Mouse (Mus musculus): Measurements from ENCODE around the gene Bckdha. TPM values are rescaled to one million over a fixed set of nuclear protein-coding genes. Genes with fewer than 3 reads are reported as not detected.

Bckdha gene
- total RNA-seq, 2 experiments from 2014 or later: 58.0 to 78.3 TPM

Other genes starting within 250 kb of the Bckdha start
- not detected for gene Cxcl17, start 246.1 kb downstream of the Bckdha start, total RNA-seq (2021)
- gene Ceacam1, start 181.4 kb downstream of the Bckdha start, total RNA-seq (2021): 1 to 10 TPM; 5.1 to 6.4 TPM
- under 1 TPM; 0.43 to 0.60 TPM for gene Ceacam2, start 119.1 kb downstream of the Bckdha start, total RNA-seq (2021)
- gene Erich4, start 43.1 kb downstream of the Bckdha start, total RNA-seq (2021): not detected
- gene Dmac2, start 39.6 kb downstream of the Bckdha start, total RNA-seq (2021): 10 to 100 TPM; 24.2 to 31.3 TPM
- gene B3gnt8, start 32.3 kb downstream of the Bckdha start, total RNA-seq (2021): 1 to 10 TPM; 2.2 to 2.4 TPM
- gene Exosc5, start 183 bp upstream of the Bckdha start, total RNA-seq (2021): 10 to 100 TPM; 21.3 to 21.6 TPM
- under 1 TPM in 1 of 2 experiments, not detected in 1; 0.35 TPM for gene Tmem91, start 16.2 kb upstream of the Bckdha start, total RNA-seq (2021)
- gene B9d2, start 21.8 kb upstream of the Bckdha start, total RNA-seq (2021): 10 to 100 TPM in 1 of 2 experiments, 1 to 10 TPM in 1; 9.7 to 11.3 TPM
- gene Tgfb1, start 28.0 kb upstream of the Bckdha start, total RNA-seq (2021): 10 to 100 TPM; 13.8 to 14.4 TPM
- gene Ccdc97, start 60.1 kb upstream of the Bckdha start, total RNA-seq (2021): 10 to 100 TPM; 31.4 to 31.8 TPM
- gene Hnrnpul1, start 95.8 kb upstream of the Bckdha start, total RNA-seq (2021): 10 to 100 TPM; 67.9 to 69.5 TPM
- 10 to 100 TPM; 68.6 to 82.2 TPM for gene Axl, start 129.7 kb upstream of the Bckdha start, total RNA-seq (2021)
- under 1 TPM; 0.16 to 0.43 TPM for gene Cyp2s1, start 157.9 kb upstream of the Bckdha start, total RNA-seq (2021)
- not detected for gene Cyp2b10, start 238.6 kb upstream of the Bckdha start, total RNA-seq (2021)

Measured in gastrocnemius, postnatal 14 days (tissue).